Mouse (Mus musculus) cortical plate, adult 2 months (tissue): ENCODE measurements at regions not wholly inside any gene's neighbourhood (a gene's known extent, or its start where the extent isn't known, plus 50 kb on each side); places are given as distances from the start of the nearest gene placed in this dataset.

Experiments
- CTCF ChIP-seq: fragments of 200-500 bp; IDR thresholded peaks from 2 replicates; pipeline ENCODE4 v1.5.1; 2011; ENCODE audit warnings: mild to moderate bottlenecking, control low read depth, low read length; ENCODE audit not compliant: insufficient read depth; ENCODE audit errors: extremely low read depth
- POLR2A ChIP-seq: fragments of 200-500 bp; IDR thresholded peaks from 2 replicates; pipeline ENCODE4 v1.6.1; 2011; ENCODE audit warnings: mild to moderate bottlenecking, low read length, control low read depth; ENCODE audit not compliant: insufficient read depth; ENCODE audit errors: extremely low read depth

GRCm38 (mm10) chr1:71811196-71811788 is 158.3 kb upstream of the Fn1 start:
- TF ChIP-seq CTCF = no peak
- no peak for TF ChIP-seq POLR2A
